Mouse (Mus musculus) lung, postnatal 0 days (tissue): ENCODE results near the gene Cep128.

Experiments
- CTCF ChIP-seq: IDR thresholded peaks from 2 replicates; pipeline ENCODE4 v1.5.1; 2016; ENCODE audit warnings: antibody characterized with exemption, mild to moderate bottlenecking
- EP300 ChIP-seq: IDR thresholded peaks from 2 replicates; pipeline ENCODE4 v1.6.1; 2016; ENCODE audit warnings: antibody characterized with exemption, mild to moderate bottlenecking, control low read depth

DNA sequence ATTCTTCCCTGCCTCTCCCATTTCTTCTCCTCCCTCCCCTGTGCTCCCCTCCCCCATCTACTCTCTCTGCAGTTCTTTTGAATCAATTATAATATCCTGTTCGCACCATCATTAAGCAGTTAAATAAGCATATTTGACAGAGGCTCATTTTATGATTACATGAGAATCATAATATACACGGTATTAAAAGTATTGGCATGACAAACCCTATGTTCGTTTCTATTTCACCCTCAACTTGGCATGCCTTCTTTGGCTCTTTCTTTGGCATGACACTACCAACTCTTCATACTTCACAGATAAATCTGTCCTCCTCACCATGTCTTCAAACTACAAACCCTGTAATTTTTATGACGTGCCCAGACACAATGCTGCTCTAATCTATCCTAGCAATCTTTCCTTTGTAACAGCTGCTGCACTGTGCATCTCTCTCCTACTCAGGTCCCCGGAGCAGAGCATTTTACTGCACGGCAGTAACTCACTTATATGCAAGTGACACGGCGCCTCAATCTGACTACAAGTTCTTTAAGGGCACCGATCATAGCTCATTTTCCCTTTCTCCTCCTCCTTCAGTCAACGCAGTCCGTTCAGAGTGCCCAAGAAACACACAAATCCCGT lies 324.4 kb downstream of the Cep128 start:
- TF ChIP-seq CTCF (no peak), EP300 (no peak)
